Mouse (Mus musculus) natural killer cell, adult 2 months (primary cell): ENCODE data around the gene Rsad1.
A peak's percentile ranks its signal among the peaks of the same experiment; 100 is the strongest.

ENCODE experiments used
- DNase-seq, 2 experiments: peaks; one replicate each; pipeline ENCODE4 v3.0.0; 2022; ENCODE audit warnings: low spot score in 2 of 2

Gene Rsad1

GRCm38 (mm10) chr11:94491749-94492099 is 57.3 kb downstream of the Rsad1 start:
- DNase-seq, result no peak

GRCm38 (mm10) chr11:94491035-94491748 is 57.9 kb downstream of the Rsad1 start:
- DNase-seq, result peak; percentile 20 to 30
